Mouse (Mus musculus) kidney, adult 2 months (tissue): ENCODE data around the gene Ubac2. TPM values are rescaled to one million over a fixed set of nuclear protein-coding genes. Genes with fewer than 3 reads are reported as not detected.
A peak's percentile ranks its signal among the peaks of the same experiment; 100 is the strongest.

Experiments used
- DNase-seq: peaks from one replicate; pipeline ENCODE4 v3.0.0; 2021
- H3K27ac ChIP-seq: fragments of 200-500 bp; 2 replicates; pipeline ENCODE4 v1.5.1; 2012; ENCODE audit warnings: low read depth, low read length, control low read depth, inconsistent platforms; ENCODE audit not compliant: insufficient read depth
- H3K27me3 ChIP-seq: fragments of 200-500 bp; replicated peaks from 2 replicates; pipeline ENCODE4 v1.6.1; 2012; ENCODE audit warnings: mild to moderate bottlenecking, moderate library complexity, low read length, inconsistent platforms; ENCODE audit not compliant: control insufficient read depth, insufficient read depth
- H3K36me3 ChIP-seq: fragments of 200-500 bp; 2 replicates; pipeline ENCODE4 v1.6.1; 2012; ENCODE audit warnings: mild to moderate bottlenecking, moderate library complexity, low read length, inconsistent platforms; ENCODE audit not compliant: control insufficient read depth, insufficient read depth
- H3K4me1 ChIP-seq: fragments of 200-500 bp; 2 replicates; pipeline ENCODE4 v1.6.1; 2011; ENCODE audit warnings: low read length; ENCODE audit not compliant: control insufficient read depth, insufficient read depth
- H3K4me3 ChIP-seq: fragments of 200-500 bp; 2 replicates; pipeline ENCODE4 v1.5.1; 2011; ENCODE audit warnings: mild to moderate bottlenecking, low read depth, low read length, control low read depth; ENCODE audit not compliant: insufficient read depth
- CTCF ChIP-seq: fragments of 200-500 bp; conservative IDR thresholded peaks from 2 replicates; pipeline ENCODE4 v1.5.1; 2011; ENCODE audit warnings: low read depth, mild to moderate bottlenecking, control low read depth, low read length, moderate library complexity, mixed read lengths; ENCODE audit not compliant: insufficient read depth, insufficient read length
- POLR2A ChIP-seq: fragments of 200-500 bp; IDR thresholded peaks from one replicate; pipeline ENCODE4 v1.6.1; 2011; ENCODE audit warnings: low read depth, low read length, control low read depth
- WGBS: fragments of 180-500 bp; shearing (Covaris S2); methylation state at CpG from one replicate; pipeline ENCODE4 v1.1.7; 2018; 5-methylcytosine and 5-hydroxymethylcytosine counted together
- polyA plus RNA-seq: library from polyadenylated mRNA; depleted of rRNA; stranded (reverse); fragments of >200 nt; gene quantifications from 2 replicates; pipeline ENCODE4 v1.2.3, GENCODE M21; 2012

Gene Ubac2
- polyA plus RNA-seq, 1 experiment, result 69.3 TPM

DNA sequence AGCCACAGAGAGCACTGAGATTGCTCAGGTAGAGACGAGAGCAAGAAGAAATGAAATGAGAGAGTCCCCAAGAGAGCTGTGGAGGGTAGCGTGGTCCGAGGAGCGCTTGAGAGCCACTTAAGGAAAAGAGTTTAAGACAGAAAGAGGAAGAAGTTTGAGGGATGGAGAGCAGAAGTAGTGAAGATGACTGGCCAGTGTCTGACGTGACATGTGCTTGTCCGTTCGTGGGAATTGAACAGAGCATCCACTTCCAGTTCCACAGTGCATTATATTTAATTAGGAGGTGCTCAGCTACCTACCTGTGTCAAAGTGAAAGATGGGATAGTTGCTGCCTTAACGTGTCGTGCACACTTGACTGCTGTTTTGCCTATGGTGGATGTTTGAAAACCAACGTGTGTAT is 94.7 kb downstream of the Ubac2 start:
- no peaks in the 10 kb centered on the region for H3K27me3 ChIP-seq
- no peak for DNase-seq
- no peaks in the 10 kb centered on the region for H3K4me1 ChIP-seq
- 87% methylated on average over 10 of the region's 10 CpGs for WGBS
- no peaks in the 10 kb centered on the region for H3K36me3 ChIP-seq
- TF ChIP-seq CTCF (no peak), POLR2A (no peak)
- no peak overlapping the region for H3K27ac ChIP-seq
- no peak overlapping the region for H3K4me3 ChIP-seq

DNA sequence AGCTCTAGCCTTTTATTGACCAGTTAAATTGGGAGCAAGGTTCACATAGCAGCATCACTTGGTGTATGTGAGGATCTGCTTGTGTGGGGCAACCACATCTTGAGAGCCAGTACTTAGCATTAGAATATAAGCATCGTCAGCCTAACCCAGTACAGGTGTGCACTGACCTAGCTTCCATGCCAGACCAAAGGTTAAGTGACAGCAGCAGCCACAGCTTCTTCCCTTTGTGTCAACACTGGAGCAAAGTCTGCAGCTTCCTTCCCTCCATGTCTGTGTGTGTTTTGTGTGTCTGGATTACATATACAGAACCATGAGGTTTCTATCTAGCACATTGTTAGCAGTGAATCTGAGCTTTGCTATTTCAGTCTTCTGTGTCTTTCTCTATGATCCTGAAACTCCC is 103.1 kb downstream of the Ubac2 start:
- DNase-seq, result no peak
- H3K36me3 ChIP-seq, result no peaks in the 10 kb centered on the region
- peaks cover 11% of the 10 kb centered on the region for H3K4me1 ChIP-seq
- 64% methylated on average over 1 of the region's 1 CpGs for WGBS
- no peak overlapping the region for H3K27ac ChIP-seq
- H3K27me3 ChIP-seq, result no peaks in the 10 kb centered on the region
- TF ChIP-seq POLR2A (no peak), CTCF (no peak)
- no peak overlapping the region for H3K4me3 ChIP-seq

DNA sequence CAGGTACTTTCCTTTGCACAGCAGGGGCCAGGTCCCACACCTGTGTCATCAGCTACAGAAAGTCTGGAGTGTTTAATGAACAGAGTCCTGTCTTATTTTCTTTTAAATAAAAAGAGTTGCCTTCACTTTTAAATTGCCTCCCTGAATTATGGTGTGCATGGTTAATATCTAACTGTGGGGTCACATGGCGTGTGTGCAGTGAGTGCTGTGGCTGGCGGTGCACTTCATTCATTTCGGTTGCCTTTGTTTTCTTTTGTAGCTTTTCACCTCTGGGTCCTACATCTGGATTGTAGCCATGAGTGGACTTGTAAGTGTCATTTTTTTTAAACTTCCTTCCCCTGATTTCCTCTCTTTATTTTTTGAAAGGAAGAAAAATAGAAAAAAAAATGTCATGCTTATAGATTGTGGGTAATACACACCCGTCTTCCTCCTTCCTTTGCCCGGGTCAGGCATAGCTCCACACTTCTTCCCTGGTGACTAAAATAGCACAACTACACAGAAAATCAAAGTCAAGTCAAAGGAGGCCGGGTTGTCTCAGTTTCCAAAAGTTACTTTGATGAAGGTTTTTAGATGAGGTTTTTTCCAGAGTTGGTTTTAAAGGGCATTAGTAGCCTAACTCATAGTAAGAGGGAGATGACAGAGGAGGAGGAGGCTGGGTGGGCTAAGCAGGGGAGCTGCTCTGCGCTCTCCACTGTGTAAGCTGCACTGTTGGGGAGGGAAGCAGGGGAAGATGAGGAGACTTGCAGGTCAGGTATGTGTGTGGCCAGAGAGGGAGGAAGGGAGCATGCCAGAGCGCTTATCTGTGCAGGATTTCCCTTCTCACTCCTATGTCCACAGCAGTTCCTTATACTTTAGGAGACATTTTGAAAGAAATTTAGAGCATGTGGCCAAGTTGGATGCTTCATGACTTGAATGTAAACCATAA is 104.9 kb downstream of the Ubac2 start:
- Histone ChIP-seq H3K27ac (no peak overlapping the region), H3K27me3 (no peaks in the 10 kb centered on the region), H3K4me1 (peaks cover 11% of the 10 kb centered on the region), H3K36me3 (no peaks in the 10 kb centered on the region), H3K4me3 (no peak overlapping the region)
- DNase-seq, result peak; percentile 58
- TF ChIP-seq POLR2A, result no peak
- no peak for TF ChIP-seq CTCF
- WGBS, result 25% methylated on average over 8 of the region's 8 CpGs

DNA sequence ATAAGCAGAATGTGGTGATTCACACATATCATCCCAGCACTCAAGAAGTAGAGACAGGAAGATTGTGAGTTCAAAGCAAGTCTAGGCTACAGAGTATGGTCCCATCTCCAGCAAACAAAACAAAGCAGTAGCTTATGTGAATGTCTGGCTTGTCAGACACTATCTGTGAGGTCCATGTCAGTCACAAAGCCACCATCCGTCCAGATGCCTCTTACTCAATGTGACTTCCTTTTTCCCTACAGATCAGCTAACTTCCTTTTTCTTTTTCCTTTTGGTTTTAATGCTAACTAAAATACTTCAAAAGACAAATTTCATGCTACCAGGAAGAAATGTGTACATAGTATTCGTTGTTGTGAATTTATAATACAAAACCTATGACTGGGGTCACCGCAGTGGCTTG is 107.1 kb downstream of the Ubac2 start:
- WGBS, result 74% methylated on average over 3 of the region's 3 CpGs
- TF ChIP-seq CTCF (no peak), POLR2A (no peak)
- Histone ChIP-seq H3K27ac (no peak overlapping the region), H3K36me3 (no peaks in the 10 kb centered on the region), H3K4me3 (no peak overlapping the region), H3K27me3 (no peaks in the 10 kb centered on the region), H3K4me1 (peaks cover 23% of the 10 kb centered on the region)
- no peak for DNase-seq

DNA sequence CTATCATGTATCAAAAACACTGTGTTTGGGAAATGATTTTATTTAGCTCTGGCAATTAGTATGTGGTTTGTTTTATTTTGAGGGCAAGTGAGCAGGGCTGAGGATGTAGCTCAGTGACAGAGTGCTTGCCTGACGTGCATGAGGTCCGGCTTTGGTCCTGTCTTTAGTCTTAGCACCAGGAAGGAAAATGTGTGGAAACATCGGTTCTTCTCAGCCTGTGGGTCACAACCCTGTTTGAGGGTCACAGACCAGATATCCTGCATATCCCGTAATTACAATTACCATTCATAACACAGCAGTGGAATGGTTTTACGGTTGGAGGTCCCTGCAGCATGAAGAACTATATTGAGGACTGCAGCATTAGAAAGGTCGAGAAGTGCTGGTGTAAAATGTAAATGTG is 107.6 kb downstream of the Ubac2 start:
- no peak for TF ChIP-seq POLR2A

DNA sequence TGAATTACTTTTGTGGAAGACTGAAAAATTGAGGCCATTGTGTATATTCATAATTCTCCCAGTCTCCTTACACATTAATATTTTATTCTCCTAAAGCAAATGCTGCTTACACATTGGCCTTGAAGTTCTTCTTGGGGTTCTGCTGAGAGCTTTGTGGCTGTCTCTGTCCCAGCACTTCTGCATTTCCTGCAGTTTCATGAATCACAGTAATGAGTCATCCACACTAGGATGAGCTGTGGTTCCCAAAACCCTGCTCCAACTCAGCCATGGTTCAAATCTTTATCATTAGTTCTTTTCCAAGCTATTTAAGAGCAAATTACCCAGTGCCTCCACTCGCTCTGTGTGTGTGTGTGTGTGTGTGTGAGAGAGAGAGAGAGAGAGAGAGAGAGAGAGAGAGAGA is 108.9 kb downstream of the Ubac2 start:
- TF ChIP-seq POLR2A (no peak), CTCF (no peak)
- no peak overlapping the region for H3K27ac ChIP-seq
- no peaks in the 10 kb centered on the region for H3K36me3 ChIP-seq
- no peak overlapping the region for H3K4me3 ChIP-seq
- peaks cover 23% of the 10 kb centered on the region for H3K4me1 ChIP-seq
- whole genome bisulfite sequencing, result 83% methylated on average over 1 of the region's 1 CpGs
- H3K27me3 ChIP-seq, result no peaks in the 10 kb centered on the region
- no peak for DNase-seq

More for the DNA sequence above, 107.6 kb downstream of the Ubac2 start:
- DNase-seq, result no peak
- WGBS, result 67% methylated on average over 6 of the region's 6 CpGs
- H3K27ac ChIP-seq, result no peak overlapping the region
- no peak overlapping the region for H3K4me3 ChIP-seq
- H3K36me3 ChIP-seq, result no peaks in the 10 kb centered on the region
- peaks cover 23% of the 10 kb centered on the region for H3K4me1 ChIP-seq
- no peaks in the 10 kb centered on the region for H3K27me3 ChIP-seq

DNA sequence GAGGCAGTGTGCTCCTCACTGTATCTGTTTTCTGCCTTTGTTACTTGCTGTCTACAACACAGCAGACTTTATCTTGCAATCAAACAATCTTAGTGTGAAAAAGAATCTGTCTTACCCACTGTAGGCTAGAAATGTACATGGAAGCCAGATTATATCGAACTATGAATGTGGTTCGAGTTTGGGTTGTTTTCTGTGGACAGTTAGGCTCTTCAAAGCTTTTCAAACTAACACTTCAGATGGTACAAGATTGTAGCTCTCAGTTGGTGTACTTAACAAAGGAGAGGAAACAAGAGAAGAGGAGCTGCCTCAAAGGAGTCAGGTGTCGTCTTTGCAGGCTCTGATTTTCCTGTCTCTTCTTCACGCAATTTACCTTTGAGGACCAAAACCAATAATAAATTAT is 109.3 kb downstream of the Ubac2 start:
- Histone ChIP-seq H3K4me3 (no peak overlapping the region), H3K36me3 (no peaks in the 10 kb centered on the region), H3K27ac (no peak overlapping the region; the same call in 1 of the 2 replicates), H3K4me1 (peaks cover 21% of the 10 kb centered on the region), H3K27me3 (no peaks in the 10 kb centered on the region)
- no peak for DNase-seq
- WGBS, result 86% methylated on average over 4 of the region's 4 CpGs
- TF ChIP-seq CTCF, result no peak
- TF ChIP-seq POLR2A, result no peak
